Mouse (Mus musculus): ENCODE data around the gene Nxpe2.

- TF ChIP-seq CTCF (IDR thresholded peaks at IDR 0.05; ENCODE audit: low read depth) (no peak), EP300 (IDR thresholded peaks at IDR 0.05; ENCODE audit: low read depth) (no peak)
Measured at GRCm38 (mm10) chr9:48339563-48339962, 13.7 kb downstream of the Nxpe2 start.
